Mouse (Mus musculus): ENCODE data around the gene Il20.

The Il20 gene

GRCm38 (mm10) chr1:130911401-130912010 lies at the start of gene Il20:
TSS of gene Il20 (minus strand) at chr1:130911451.
- in situ Hi-C loops (cut with MboI; ENCODE audit: unreplicated experiment in 2 of 2) = no loop called here

GRCm38 (mm10) chr1:130946920-130947319 lies 35.7 kb upstream of the Il20 start:
- in situ Hi-C loops (cut with MboI; ENCODE audit: unreplicated experiment in 2 of 2) = no loop called here

- in situ Hi-C loops (cut with MboI; ENCODE audit: unreplicated experiment in 2 of 2) = no loop called here
These were observed 30.6 kb upstream of the Il20 start for GRCm38 (mm10) chr1:130941801-130942200.

GRCm38 (mm10) chr1:130940065-130940687 lies 28.9 kb upstream of the Il20 start, which contains the start of gene Il19:
TSS of gene Il19 (minus strand) at chr1:130940115.
- in situ Hi-C loops (cut with MboI; ENCODE audit: unreplicated experiment in 2 of 2) = no loop called here

- in situ Hi-C loops (cut with MboI; ENCODE audit: unreplicated experiment in 2 of 2) = no loop called here
These were observed 26.9 kb upstream of the Il20 start for GRCm38 (mm10) chr1:130938192-130938591.

GRCm38 (mm10) chr1:130937170-130937569 lies 25.9 kb upstream of the Il20 start:
- in situ Hi-C loops (cut with MboI; ENCODE audit: unreplicated experiment in 2 of 2) = no loop called here

GRCm38 (mm10) chr1:130936351-130936750 lies 25.1 kb upstream of the Il20 start:
- in situ Hi-C loops (cut with MboI; ENCODE audit: unreplicated experiment in 2 of 2) = no loop called here

GRCm38 (mm10) chr1:130926484-130926883 lies 15.2 kb upstream of the Il20 start:
- in situ Hi-C loops (cut with MboI; ENCODE audit: unreplicated experiment in 2 of 2) = no loop called here

- in situ Hi-C loops (cut with MboI; ENCODE audit: unreplicated experiment in 2 of 2) = no loop called here
These were observed 7.2 kb upstream of the Il20 start for GRCm38 (mm10) chr1:130918323-130918980.

GRCm38 (mm10) chr1:130902505-130902904 lies 8.7 kb downstream of the Il20 start:
- in situ Hi-C loops (cut with MboI; ENCODE audit: unreplicated experiment in 2 of 2) = no loop called here

- in situ Hi-C loops (cut with MboI; ENCODE audit: unreplicated experiment in 2 of 2) = no loop called here
These were observed 16.8 kb downstream of the Il20 start for GRCm38 (mm10) chr1:130894468-130894867.

- in situ Hi-C loops (cut with MboI; ENCODE audit: unreplicated experiment in 2 of 2) = no loop called here
These were observed 17.8 kb downstream of the Il20 start for GRCm38 (mm10) chr1:130893329-130894040.

GRCm38 (mm10) chr1:130892446-130892845 lies 18.8 kb downstream of the Il20 start:
- in situ Hi-C loops (cut with MboI; ENCODE audit: unreplicated experiment in 2 of 2) = no loop called here

- in situ Hi-C loops (cut with MboI; ENCODE audit: unreplicated experiment in 2 of 2) = loop anchor here in 1 of 2 experiments (5.0 kb wide), 1 partner anchor 80 kb away; no protein-coding TSS in a partner anchor
These were observed 23.9 kb downstream of the Il20 start, which contains the start of gene Il24 for GRCm38 (mm10) chr1:130887354-130887753. TSS of gene Il24 (minus strand) at chr1:130887454.

- in situ Hi-C loops (cut with MboI; ENCODE audit: unreplicated experiment in 2 of 2) = no loop called here
These were observed 28.1 kb downstream of the Il20 start for GRCm38 (mm10) chr1:130883146-130883545.

- in situ Hi-C loops (cut with MboI; ENCODE audit: unreplicated experiment in 2 of 2) = loop anchor here (5.0 to 10.0 kb wide), 3 partner anchors 105 to 385 kb away; no protein-coding TSS in a partner anchor
These were observed 31.3 kb downstream of the Il20 start for GRCm38 (mm10) chr1:130879927-130880326.

- in situ Hi-C loops (cut with MboI; ENCODE audit: unreplicated experiment in 2 of 2) = loop anchor here (5.0 to 10.0 kb wide), 3 partner anchors 107 to 387 kb away; no protein-coding TSS in a partner anchor
These were observed 33.2 kb downstream of the Il20 start for GRCm38 (mm10) chr1:130877889-130878614.

GRCm38 (mm10) chr1:130876931-130877509 lies 34.2 kb downstream of the Il20 start:
- in situ Hi-C loops (cut with MboI; ENCODE audit: unreplicated experiment in 2 of 2) = loop anchor here (5.0 to 10.0 kb wide), 3 partner anchors 108 to 388 kb away; no protein-coding TSS in a partner anchor

GRCm38 (mm10) chr1:130875910-130876309 lies 35.3 kb downstream of the Il20 start:
- in situ Hi-C loops (cut with MboI; ENCODE audit: unreplicated experiment in 2 of 2) = loop anchor here (5.0 to 10.0 kb wide), 3 partner anchors 109 to 389 kb away; no protein-coding TSS in a partner anchor

GRCm38 (mm10) chr1:130875139-130875538 lies 36.1 kb downstream of the Il20 start:
- in situ Hi-C loops (cut with MboI; ENCODE audit: unreplicated experiment in 2 of 2) = loop anchor here (5.0 to 10.0 kb wide), 3 partner anchors 110 to 390 kb away; no protein-coding TSS in a partner anchor
